Mouse (Mus musculus): ENCODE data around the gene Kbtbd3.

GRCm38 (mm10) chr9:4313946-4314345 lies 4.3 kb downstream of the Kbtbd3 start:
- TF ChIP-seq CTCF (IDR thresholded peaks at IDR 0.05 in 2 of 3, conservative IDR thresholded peaks at IDR 0.05 in 1 of 3; ENCODE audit: control insufficient read depth in 1 of 3, insufficient read depth in 1 of 3, low read depth in 2 of 3, low read length in 3 of 3, poor library complexity in 1 of 3, severe bottlenecking in 1 of 3) = no peak
- TF ChIP-seq POLR2AphosphoS2 (IDR thresholded peaks at IDR 0.05; ENCODE audit: low read length) = no peak
- no peak for TF ChIP-seq TBP (IDR thresholded peaks at IDR 0.05; ENCODE audit: low read depth, low read length)
- TF ChIP-seq USF2 (IDR thresholded peaks at IDR 0.05; ENCODE audit: borderline replicate concordance in 1 of 2, insufficient read depth in 1 of 2, low read depth in 1 of 2, low read length in 2 of 2) = no peak
- TF ChIP-seq MXI1 (IDR thresholded peaks at IDR 0.05; ENCODE audit: low read depth, low read length) = no peak
